Mouse (Mus musculus): ENCODE results near the gene Dnajc5. TPM values are rescaled to one million over a fixed set of nuclear protein-coding genes. Genes with fewer than 3 reads are reported as not detected.

Gene Dnajc5
- total RNA-seq, 2 experiments from 2014 or later, result 81.4 to 83.8 TPM

DNA sequence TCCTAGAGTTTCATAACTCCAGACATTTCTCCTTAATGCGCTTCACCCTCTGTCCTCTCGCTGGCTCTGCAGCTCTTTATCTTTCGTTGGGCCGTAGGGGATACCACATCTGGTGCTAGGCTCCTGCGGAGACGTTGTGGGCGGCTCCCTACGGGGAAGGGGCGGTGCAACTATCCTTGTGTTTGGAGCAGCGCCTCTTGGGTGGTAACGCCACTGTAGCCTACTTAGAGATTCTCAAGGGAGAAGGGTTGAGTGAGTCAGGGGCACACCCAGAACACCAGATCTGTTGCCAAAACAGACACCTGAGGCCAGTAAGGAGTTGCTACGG is 22.8 kb upstream of the Dnajc5 start:
- intact Hi-C loops (cut with DNase I), result loop anchor here (2.0 to 5.0 kb wide), 2 partner anchors 43 to 105 kb away; no protein-coding TSS in a partner anchor
- peak; percentile 63 to 71 for DNase-seq

DNA sequence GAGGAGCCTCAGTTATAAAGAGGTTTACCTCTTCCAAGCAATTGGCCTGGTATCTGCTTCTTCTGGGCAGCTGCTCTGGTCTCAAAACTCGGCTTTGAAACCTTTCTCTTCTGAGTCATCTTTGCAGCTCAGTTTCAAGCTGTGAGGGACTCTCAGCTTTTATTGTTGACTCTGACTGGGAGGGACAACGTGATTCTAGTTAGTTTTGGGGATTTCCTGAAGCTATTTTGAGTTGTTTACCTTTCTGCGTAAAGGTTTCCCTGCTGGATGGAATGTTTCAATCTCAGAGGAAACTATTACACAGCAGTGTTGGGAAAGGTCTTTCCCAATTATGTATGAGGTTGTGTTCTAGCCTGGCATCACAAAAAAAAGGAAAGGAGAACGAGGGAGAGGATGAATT is 21.6 kb upstream of the Dnajc5 start:
- intact Hi-C loops (cut with DNase I), result loop anchor here (2.0 to 5.0 kb wide), 2 partner anchors 18 to 106 kb away; no protein-coding TSS in a partner anchor

DNA sequence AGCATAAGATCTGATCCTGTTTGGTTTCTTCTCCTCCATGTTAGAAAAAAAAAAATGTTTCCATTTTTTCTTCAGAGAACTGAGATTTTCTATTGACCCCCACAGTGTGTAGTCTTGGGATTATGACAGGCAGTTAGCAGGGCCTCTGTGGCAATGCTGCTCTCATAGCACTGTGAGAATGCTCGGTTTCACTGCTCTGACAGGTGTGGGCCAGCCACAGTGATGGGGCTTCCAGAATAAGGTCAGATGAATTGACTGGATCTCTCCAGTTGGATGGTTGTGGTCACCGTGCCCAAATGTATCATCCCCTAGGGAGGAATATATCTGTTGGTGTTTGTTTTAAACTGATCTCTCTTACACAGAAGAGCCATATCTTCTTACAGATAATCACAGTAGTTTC is 11.1 kb upstream of the Dnajc5 start:
- DNase-seq, result no peak
- intact Hi-C loops (cut with DNase I), result no loop called here

More for the DNA sequence above, 21.6 kb upstream of the Dnajc5 start:
- DNase-seq, result no peak

DNA sequence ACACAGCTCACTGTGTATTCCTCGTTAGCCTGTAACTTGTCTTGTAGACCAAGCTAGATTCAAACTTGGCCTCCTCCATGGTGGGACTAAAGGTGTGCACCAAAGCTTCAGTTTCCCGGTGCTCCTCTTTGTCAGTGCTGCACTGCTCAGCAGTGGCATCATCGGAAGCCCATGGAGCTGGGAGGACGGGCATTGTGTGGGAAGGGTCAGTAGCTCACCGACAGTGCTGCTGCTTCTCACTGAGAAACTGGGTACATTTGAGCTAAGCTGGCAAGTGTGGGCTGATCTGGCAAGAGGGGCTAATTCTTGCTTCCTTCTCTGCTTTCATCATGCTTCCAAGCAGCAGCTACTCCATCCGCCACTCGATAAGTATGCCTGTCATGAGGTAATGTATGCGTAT is 9.1 kb upstream of the Dnajc5 start:
- no peak for DNase-seq
- intact Hi-C loops (cut with DNase I), result no loop called here

DNA sequence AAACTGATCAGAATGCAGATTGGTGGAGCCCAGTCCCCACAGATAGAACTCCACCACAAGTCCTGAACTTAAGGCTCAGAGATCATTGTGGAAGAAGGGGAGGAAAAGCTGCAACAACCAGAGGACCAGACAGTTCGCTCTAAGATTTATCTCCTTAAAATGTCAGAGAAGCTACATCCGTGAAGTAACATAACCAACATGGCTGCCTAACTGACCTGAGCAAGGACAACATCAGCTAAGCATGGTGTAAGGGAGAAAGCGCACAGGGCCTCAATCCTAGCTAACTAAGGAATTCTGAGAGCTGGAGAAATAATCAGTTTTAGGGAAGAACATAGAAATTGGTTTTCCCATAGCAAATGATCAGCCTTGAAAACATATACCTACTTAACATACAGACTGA is 1.1 kb upstream of the Dnajc5 start:
- no peak for DNase-seq
- intact Hi-C loops (cut with DNase I), result no loop called here

DNA sequence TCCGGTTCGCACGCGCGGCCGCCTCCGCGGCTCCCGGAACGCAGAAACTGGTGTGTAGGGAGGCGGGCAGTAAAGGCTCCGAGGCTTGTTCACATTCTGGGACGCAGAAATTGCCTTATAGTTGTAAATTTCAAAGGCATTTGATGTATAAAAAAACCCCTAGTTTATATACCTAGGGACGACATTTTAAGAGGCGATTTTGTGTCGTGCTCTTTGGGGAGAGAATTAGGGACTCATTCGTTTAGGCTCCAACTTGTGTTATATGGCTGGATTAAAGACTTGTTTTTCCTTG is 597 bp downstream of the Dnajc5 start:
- no peak for DNase-seq
- intact Hi-C loops (cut with DNase I), result loop anchor here (2.0 kb wide), 1 partner anchor 60 kb away; no protein-coding TSS in a partner anchor

DNA sequence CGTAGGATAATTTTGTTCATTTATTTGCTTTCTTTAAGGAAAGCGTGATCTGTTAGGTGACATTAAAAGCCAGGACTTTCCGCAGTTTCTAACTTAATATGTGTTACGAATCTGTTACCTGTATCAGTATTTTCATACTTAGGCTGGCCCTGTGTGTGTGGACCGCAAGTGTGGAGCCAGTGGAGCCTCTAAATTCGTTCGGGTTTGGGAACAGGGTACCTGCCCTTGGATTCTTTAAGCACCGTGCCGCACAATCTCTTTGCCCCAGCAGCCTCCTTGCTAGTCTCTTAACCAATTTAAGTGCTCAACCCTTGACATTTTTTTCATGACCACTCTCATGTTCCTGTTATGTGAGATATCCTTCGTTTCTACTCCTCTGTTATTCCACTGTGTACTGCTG is 1.2 kb downstream of the Dnajc5 start:
- intact Hi-C loops (cut with DNase I), result loop anchor here (2.0 kb wide), 1 partner anchor 59 kb away; no protein-coding TSS in a partner anchor

DNA sequence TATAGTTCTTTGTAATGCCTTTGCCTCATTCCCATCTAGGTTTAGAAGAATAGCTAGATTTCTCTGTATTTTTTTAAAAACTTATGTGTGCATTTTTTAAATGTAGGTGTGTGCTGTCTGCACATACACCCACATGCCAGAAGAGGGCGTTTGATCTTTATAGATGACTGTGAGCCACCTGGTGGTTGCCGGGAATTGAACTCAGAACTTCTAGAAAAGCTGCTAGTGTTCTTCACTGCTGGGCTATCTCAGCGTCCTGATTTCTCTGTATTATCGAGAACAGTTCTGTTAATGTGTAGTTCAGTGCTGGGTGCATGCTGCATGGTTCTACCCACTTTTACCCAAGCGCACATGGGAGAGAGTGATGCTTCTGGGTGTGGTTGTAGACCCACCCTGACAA is 2.5 kb downstream of the Dnajc5 start:
- DNase-seq, result peak in 1 of 2 experiments; percentile 32
- intact Hi-C loops (cut with DNase I), result no loop called here

More for the DNA sequence above, 1.2 kb downstream of the Dnajc5 start:
- no peak for DNase-seq

DNA sequence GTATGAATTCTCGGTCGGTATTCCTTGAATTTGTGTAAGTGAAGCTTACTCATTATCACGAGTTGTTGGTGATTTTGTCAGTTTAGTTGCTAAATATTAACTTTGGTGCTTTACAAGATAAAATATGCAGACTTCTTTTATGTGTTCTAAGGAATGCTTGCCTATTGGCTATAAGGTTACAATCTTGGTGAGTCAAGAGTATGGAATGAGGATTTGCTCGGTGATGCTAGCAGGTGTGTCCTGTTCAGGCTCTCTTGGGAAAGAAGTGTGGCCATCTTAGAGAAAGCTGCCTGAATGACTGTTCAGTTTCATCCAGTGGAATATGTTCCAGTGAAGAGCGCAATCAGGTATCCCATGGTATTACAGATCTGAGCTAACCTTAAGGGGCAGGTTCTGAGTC is 5.2 kb downstream of the Dnajc5 start:
- DNase-seq, result no peak
- intact Hi-C loops (cut with DNase I), result no loop called here

DNA sequence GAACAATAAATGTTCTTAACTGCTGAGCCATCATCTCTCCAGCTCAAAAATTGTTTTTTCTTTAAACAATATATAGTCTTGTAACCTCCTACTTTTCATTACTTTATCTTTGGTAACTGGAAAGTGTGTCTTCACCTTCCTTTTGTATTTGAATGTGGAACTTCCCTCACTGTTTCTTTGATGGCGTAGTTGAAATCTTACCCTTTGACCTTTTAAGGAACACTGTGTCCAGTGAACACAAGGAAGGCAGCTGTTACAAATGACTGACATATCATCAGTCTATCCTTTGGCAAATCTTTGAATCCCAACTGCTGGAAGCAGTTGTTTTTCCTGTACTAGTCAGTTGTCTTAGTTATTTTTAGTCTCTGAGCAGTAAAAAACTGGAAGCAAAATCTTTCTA is 8.8 kb downstream of the Dnajc5 start:
- intact Hi-C loops (cut with DNase I), result no loop called here
- DNase-seq, result no peak

DNA sequence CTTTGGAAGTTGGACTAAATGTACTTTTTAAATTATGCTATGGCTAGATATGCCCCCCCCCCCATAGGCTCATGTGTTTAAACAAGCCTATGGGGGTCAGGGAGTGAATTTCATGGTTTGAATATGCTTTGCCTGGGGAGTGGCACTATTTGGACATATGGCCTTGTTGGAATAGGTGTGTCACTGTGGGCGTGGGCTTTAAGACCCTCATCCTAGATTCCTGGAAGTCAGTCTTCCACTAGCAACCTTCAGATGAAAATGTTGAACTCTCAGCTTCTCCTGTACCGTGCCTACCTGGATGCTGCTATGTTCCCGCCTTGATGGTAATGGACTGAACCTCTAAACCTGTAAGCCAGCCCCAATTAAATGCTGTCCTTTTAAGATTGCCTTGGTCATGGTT is 12.3 kb downstream of the Dnajc5 start:
- intact Hi-C loops (cut with DNase I), result no loop called here
- DNase-seq, result no peak

DNA sequence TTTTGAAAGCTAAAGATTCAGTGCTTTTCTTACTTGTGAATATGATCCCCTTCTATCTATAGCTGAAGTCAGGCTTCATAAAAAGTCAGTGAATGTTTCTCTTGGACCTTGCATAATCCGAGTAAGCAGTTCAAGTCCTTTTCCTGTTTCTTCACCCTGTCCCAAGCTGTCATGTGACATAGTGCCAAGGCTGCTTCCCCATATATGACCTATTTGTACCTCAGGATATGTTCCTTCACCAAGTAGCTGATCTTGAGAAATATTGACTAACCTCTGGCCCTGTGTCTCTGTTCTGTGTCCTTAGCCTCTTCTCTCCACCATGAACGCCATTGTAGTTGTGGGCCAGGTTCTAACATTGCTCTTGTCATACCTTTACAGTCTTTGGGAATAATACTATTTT is 16.1 kb downstream of the Dnajc5 start:
- intact Hi-C loops (cut with DNase I), result no loop called here
- no peak for DNase-seq

DNA sequence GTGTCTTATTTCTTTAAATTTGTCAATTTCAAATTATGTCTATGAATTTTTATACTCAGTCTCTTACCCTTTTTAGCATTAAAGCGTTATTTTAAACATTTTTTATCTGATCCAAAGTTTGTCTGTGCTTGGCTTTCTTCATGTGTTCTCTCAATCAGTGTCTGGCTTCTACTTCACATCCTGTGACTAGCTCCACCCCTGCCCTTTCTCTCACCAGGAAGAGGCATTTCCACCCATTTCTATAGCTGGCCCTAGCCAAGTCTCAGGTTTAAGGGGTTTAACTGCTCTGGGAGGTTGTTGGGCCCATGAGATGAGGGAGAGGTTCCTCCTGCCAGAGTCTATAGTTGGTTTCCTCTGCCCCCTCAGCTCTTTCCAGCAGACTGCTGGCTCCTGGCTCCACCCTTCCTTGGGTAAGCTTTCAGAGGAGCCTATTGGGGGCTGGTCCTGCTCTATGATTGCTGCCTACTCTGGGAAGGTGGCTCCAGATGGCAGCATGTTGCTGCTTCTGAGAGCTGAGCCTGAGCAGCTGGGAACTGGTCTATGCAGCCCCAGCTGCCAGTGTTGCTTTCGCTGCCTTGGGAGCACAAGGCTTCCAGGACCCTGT is 17.3 kb downstream of the Dnajc5 start:
- peak; percentile 19 to 32 for DNase-seq
- intact Hi-C loops (cut with DNase I), result no loop called here

DNA sequence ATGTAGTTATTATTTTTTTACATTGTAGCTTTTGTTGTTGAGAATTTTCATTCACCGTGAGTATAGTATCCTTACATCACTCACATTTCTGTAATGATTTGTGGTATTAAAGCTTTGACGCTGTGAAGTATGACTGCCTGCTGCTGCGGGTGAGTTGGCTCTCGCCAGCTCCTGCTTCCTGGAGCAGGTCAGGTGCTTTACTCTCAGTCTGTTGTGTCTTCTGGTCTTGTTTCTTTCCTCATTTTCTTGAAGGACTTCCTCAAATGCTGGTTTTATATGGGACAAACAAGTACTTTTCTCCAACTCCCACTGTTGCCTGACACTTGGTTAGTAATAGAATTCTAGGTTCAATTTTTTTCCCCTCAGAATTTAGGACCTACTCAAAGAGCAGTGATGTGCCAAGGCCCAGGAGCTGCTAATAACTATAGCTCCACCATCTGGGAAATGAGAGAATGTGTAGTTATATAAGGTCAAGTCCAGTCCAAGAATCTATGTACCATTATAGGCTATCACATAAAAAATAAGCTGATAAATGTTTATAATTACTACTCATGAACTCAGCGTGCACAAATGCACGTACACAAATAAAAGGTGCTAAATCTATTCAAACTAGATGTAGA is 21.6 kb downstream of the Dnajc5 start:
- intact Hi-C loops (cut with DNase I), result no loop called here
- no peak for DNase-seq

DNA sequence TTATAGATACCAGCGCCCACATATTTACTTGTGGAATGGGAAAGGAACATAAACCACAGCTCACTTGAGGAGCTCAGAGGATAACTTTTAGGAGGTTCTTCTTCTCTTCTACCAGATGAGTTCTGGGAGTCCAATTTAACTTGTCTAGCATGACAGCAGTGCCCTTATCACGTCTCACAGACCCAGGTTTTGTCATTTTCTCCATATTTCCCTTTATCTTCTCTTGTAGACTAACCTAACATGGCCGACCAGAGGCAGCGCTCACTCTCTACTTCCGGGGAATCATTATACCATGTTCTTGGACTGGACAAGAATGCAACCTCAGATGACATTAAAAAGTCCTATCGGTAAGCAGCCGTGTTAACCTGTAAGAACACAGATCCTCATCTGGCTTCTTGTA is 25.9 kb downstream of the Dnajc5 start:
- intact Hi-C loops (cut with DNase I), result no loop called here
- DNase-seq, result no peak

DNA sequence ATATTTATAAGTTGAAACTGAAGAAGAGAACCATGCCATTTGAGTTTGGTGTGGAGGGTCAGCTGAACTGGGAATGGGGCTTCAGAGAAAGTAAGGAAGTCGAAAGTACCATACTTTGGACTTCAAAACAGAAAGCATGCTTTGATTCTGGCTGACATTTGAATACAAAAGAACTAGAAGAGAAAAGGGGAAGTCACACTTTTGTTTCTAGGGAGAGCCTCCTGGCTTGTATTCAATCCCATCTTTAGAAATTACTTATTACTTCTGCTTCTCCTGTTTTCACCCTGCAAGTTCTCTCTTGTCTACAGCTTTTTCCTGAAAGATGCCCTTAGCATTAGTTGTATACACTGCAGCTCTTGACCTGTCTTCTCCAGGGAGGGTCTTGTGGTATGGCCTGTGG is 27.9 kb downstream of the Dnajc5 start:
- intact Hi-C loops (cut with DNase I), result no loop called here
- no peak for DNase-seq

DNA sequence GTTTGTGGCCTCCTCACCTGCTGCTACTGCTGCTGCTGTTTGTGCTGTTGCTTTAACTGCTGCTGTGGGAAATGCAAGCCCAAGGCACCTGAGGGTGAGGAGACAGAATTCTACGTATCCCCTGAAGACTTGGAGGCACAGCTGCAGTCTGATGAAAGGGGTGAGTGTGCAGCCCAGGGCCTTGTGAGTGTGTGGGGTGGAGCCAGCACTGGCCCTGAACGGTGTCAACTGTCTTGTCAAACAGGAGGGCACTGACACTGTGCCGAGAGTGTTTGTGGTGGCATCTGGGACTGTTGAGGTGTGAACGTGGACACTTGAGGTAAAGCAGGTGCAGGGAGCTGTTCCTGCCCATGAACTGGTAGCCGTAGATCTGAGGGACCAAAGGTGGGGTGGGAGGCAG is 28.4 kb downstream of the Dnajc5 start:
- DNase-seq, result no peak
- intact Hi-C loops (cut with DNase I), result no loop called here

DNA sequence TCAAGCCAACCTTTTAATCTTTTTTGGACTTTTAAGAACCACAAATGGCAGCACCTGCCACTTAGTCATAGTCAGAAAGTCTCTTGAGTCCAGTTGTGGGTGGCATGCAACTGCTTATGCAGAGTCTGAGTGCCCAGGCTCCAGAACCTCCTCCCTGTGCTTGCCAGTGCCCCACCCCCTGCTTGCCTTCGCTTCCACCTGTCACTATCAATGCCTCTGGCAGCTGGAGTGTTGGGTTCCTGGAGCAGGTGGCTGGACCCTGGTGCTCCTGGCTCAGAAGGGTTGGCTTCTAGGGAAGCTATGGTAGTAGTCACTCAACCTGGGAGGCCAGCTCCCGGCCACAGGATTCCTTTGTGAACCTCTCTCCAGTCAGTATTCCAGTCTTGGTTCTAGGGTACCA is 29.9 kb downstream of the Dnajc5 start:
- no peak for DNase-seq
- intact Hi-C loops (cut with DNase I), result no loop called here

DNA sequence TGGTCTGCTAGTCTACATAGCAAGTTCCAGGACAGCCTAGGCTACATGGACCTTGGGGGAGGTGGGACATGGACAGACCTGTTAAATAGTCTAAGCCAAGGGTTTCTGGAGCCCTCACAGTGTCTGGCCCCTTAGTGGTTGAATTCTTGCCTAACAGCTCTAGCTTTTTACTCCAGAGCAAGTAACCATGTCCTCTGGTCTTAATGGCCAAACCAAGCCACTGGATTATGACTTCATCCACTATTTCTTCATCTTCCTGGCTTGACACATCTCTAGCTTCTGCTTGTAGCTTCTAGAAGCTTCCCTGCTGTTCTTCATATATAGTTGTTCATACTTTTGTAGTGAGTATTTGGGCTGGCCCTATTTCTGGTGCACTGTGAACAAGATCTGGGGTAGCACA is 33.5 kb downstream of the Dnajc5 start:
- no peak for DNase-seq
- intact Hi-C loops (cut with DNase I), result no loop called here

DNA sequence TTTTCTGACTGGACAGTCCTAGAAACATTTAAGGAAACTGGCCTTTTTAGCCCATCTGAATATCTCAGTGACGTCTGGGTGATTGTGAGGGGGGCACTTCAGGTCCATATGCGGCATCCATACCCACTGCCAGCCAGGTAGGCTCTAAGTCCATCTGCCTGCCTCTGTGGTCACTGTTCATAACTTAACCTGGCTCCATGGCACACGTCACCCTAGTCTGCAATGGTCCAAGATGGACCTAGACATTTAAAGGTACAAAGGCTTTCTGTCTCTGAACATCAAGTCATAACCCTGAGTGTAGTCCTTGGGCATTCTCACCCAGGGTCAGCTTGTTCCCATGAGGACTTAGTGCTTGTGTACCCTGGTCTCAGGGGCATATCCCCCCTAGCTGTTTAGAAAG is 47.1 kb downstream of the Dnajc5 start:
- DNase-seq, result no peak
- intact Hi-C loops (cut with DNase I), result loop anchor here (5.0 kb wide), 1 partner anchor 175 kb away; no protein-coding TSS in a partner anchor

DNA sequence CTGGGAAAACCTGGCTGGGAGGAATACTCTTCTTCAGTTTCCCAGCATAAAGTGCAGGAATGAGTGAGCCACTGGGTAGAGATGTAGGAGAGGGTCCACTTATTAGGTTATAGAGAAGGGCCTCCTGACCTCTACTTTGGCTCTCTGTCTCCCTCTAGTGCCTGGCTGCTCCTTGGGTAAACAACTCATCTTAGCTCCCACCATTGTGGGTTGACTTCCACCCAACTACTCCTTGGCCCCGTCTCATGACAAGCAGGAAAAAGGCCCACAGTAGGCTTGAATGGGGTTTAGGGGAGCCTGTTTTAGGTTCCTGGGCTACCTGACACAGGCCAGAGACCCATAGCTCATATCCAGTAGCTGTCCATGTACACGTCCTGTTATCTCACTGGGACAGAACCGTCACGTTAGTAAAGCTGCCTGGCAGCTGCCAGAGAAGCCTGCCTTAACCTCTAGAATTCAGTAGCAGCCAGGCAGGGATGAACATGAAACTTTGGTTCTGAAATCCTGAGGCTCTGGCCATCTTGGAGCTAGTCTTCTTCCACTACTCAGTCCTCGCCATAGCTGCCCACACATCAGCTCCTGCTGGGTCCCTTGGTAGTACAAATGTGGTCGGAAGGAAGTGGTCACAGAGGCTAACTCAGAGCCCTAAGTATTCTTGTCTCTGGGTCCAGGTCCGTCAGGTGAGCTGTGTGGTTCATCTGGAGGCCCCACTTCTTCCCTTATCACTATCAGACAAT is 48.2 kb downstream of the Dnajc5 start:
- intact Hi-C loops (cut with DNase I), result loop anchor here (5.0 kb wide), 1 partner anchor 176 kb away; no protein-coding TSS in a partner anchor
- DNase-seq, result peak; percentile 59 to 79

DNA sequence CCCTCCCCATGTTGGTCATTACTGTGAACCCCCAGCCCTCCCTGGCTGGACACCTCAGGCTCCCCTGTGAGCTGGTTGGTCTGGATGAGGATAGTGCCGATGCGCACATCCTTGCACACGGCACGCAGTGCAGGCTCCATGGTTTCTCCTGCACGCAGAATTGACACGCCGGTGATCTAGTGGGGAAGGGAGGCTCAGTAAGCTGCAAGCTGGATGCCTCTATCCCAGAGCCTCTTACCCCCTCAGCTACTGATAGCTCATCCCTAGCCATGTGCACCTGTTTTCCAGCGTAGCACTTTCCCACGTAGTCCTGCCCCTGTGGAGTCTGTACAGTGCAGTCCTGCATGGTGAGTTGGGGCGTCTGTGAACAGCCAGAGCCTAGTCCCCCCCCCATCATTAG is 49.6 kb downstream of the Dnajc5 start:
- DNase-seq, result no peak
- intact Hi-C loops (cut with DNase I), result loop anchor here (5.0 kb wide), 2 partner anchors 158 to 178 kb away; no protein-coding TSS in a partner anchor
